Mouse (Mus musculus): ENCODE results near the gene Pfkfb2. TPM values are rescaled to one million over a fixed set of nuclear protein-coding genes. Genes with fewer than 3 reads are reported as not detected.
A peak's percentile ranks its signal among the peaks of the same experiment; 100 is the strongest.
"Not testable (repeated sequence)": the region's sequence is repeated elsewhere in the genome, so short reads cannot be mapped to it uniquely, and the experiment has no call there.

Pfkfb2 gene
- polyA plus RNA-seq, 1 experiment from 2014 or later = 9.5 TPM

DNA sequence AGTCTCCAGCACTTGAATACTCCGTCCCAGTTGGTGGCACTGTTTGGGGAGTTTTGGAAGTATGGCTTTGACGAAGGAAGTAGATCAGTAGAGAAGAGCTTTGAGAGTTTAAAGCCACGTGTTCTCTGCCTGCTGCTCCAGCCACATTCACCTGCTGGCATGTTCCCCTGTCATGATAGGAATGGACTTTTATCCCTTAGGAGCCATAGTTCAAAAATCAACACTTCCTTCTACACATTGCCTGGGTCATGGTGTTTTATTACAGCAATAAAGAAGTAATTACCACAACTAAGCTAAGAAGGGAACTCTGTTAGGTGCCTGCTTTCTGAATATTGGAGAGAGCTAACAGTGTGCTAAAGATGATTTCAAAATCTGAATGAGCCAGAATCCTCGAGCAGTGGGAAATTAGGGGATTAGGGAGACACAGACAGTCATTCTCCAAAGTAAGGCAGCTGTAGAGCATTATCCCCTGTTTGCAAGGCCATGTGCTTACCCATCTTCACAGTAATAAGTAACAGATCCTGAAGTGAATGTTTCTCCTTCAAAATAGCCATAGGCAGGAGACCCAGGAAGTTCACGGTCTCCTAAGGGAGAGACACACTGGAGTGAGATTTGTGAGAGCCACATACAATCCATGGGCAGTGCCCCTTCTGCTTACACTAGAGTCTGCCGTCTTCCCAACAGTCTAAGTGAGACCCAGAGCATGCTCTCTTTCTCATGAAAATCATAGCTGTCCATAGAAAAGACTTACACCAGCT lies 47.2 kb downstream of the Pfkfb2 start:
- ATAC-seq (ENCODE audit: low FRiP score) (no peak), DNase-seq (ENCODE audit: low spot score, missing footprints) (peak; percentile 31)
- Histone ChIP-seq H3K4me2 (no peak overlapping the region), H3K9me3 (ENCODE audit: control insufficient read depth, low read length) (no peaks in the 10 kb centered on the region), H3K36me3 (ENCODE audit: control insufficient read depth, insufficient read depth, low read length) (no peaks in the 10 kb centered on the region), H3K4me1 (ENCODE audit: control insufficient read depth, insufficient read depth, low read length) (no peaks in the 10 kb centered on the region), H3K27ac (ENCODE audit: low read depth, low read length) (no peak overlapping the region), H3K4me3 (ENCODE audit: low read depth, low read length) (no peak overlapping the region), H3K9ac (ENCODE audit: low read length) (no peak overlapping the region), H3K27me3 (ENCODE audit: control insufficient read depth, insufficient read depth, low read length) (no peaks in the 10 kb centered on the region)
- 79% methylated on average over 6 of the region's 6 CpGs for WGBS

DNA sequence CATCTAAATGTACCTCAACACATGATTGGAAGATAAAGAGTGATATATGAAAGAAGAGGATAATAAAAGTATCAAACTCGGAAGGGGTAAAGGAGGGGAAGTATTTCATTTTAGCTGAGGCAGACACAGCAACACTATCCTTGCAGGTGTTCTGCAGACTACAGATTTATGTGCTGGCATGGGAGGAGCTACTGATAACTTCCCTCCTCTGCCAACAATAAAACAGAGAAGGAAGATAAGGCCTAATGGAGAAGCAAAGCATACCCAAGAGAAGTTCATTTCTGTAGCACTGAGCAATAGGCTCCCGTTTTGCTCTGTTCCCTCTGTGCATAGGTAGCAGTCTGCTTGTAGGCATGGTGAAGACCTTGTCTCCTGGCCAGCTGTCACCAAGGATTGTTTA lies 48.0 kb downstream of the Pfkfb2 start:
- H3K9ac ChIP-seq (ENCODE audit: low read length) = no peak overlapping the region
- WGBS = 82% methylated on average over 2 of the region's 2 CpGs
- no peak for ATAC-seq (ENCODE audit: low FRiP score)
- no peaks in the 10 kb centered on the region for H3K9me3 ChIP-seq (ENCODE audit: control insufficient read depth, low read length)
- no peak overlapping the region for H3K4me3 ChIP-seq (ENCODE audit: low read depth, low read length)
- no peak overlapping the region for H3K27ac ChIP-seq (ENCODE audit: low read depth, low read length)
- DNase-seq (ENCODE audit: low spot score, missing footprints) = peak; percentile 17
- H3K4me1 ChIP-seq (ENCODE audit: control insufficient read depth, insufficient read depth, low read length) = no peaks in the 10 kb centered on the region
- H3K27me3 ChIP-seq (ENCODE audit: control insufficient read depth, insufficient read depth, low read length) = no peaks in the 10 kb centered on the region
- no peak overlapping the region for H3K4me2 ChIP-seq
- H3K36me3 ChIP-seq (ENCODE audit: control insufficient read depth, insufficient read depth, low read length) = no peaks in the 10 kb centered on the region

DNA sequence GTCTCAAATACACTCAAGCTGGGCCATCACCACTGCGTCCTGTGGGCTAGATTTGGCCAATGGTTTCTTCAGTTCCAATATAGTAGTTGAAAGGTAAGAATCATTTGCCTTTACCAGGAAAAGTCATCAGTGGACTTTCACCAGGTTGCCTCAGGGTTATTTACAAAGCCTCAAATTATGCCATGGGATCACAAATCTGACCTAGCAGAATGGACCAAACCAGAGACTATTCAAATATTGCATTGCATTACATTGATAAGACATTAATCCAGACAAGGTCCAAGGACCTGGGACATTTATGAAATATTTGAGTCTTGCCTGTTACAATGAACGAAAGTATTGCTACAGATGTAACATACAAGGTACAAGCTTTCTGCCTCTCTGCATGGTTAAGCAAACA lies 50.5 kb downstream of the Pfkfb2 start:
- no peaks in the 10 kb centered on the region for H3K27me3 ChIP-seq (ENCODE audit: control insufficient read depth, insufficient read depth, low read length)
- no peaks in the 10 kb centered on the region for H3K4me1 ChIP-seq (ENCODE audit: control insufficient read depth, insufficient read depth, low read length)
- no peak overlapping the region for H3K27ac ChIP-seq (ENCODE audit: low read depth, low read length)
- DNase-seq (ENCODE audit: low spot score, missing footprints) = peak; percentile 19
- H3K36me3 ChIP-seq (ENCODE audit: control insufficient read depth, insufficient read depth, low read length) = no peaks in the 10 kb centered on the region
- H3K4me2 ChIP-seq = no peak overlapping the region
- no peak overlapping the region for H3K4me3 ChIP-seq (ENCODE audit: low read depth, low read length)
- no peak for ATAC-seq (ENCODE audit: low FRiP score)
- no peaks in the 10 kb centered on the region for H3K9me3 ChIP-seq (ENCODE audit: control insufficient read depth, low read length)
- no peak overlapping the region for H3K9ac ChIP-seq (ENCODE audit: low read length)
- 86% methylated on average over 2 of the region's 2 CpGs for WGBS

DNA sequence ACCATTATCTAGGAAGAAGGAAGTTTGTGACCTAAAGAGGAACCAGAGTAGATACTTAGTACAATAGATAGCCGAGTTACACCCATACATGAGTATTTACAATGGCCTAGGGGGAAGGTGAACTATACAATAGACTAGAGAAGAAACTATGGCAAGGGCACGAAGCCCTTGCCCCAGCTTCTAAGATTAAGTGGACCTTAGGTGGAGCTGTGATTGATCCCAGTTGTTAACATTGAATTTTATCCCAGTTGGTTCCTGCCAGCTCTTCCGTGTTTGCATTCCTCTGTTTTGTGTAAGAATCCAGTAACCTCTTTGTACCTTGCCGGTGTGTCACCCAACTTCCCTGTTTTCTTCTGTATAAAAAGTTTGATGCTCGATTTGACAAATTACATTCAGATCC lies 65.5 kb downstream of the Pfkfb2 start:
- H3K4me1 ChIP-seq (ENCODE audit: control insufficient read depth, insufficient read depth, low read length); DNase-seq (ENCODE audit: low spot score, missing footprints); H3K27me3 ChIP-seq (ENCODE audit: control insufficient read depth, insufficient read depth, low read length); ATAC-seq (ENCODE audit: low FRiP score); H3K9ac ChIP-seq (ENCODE audit: low read length); H3K36me3 ChIP-seq (ENCODE audit: control insufficient read depth, insufficient read depth, low read length); H3K4me2 ChIP-seq; H3K27ac ChIP-seq (ENCODE audit: low read depth, low read length); H3K9me3 ChIP-seq (ENCODE audit: control insufficient read depth, low read length); H3K4me3 ChIP-seq (ENCODE audit: low read depth, low read length): not testable (repeated sequence)
- 87% methylated on average over 5 of the region's 5 CpGs for WGBS

DNA sequence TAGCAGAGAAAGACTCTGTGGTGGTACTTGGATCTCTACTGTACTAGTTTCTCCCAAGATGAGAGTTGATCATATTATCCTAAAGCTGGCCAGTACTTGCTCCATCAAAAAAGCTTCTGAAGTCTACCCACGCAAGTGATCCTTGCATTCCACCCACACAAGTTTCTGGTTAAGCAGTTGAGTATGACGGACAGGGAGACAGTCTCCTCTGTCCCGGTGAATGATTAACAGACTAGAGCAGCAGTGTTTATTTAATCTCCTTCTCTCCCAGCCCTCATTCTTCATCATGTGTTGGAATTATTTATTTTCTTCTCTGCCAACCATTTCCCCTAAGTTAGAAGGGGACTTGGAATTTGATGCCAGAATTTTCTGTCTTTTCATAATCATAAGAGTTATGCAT lies 67.6 kb downstream of the Pfkfb2 start, which contains the start of gene C4bp:
TSS of gene C4bp (minus strand) at position 179 of the 400 bp plus-strand sequence.
- Histone ChIP-seq H3K9me3 (ENCODE audit: control insufficient read depth, low read length) (no peaks in the 10 kb centered on the region), H3K27me3 (ENCODE audit: control insufficient read depth, insufficient read depth, low read length) (no peaks in the 10 kb centered on the region), H3K4me1 (ENCODE audit: control insufficient read depth, insufficient read depth, low read length) (no peaks in the 10 kb centered on the region), H3K4me3 (ENCODE audit: low read depth, low read length) (no peak within 1 kb of the TSS), H3K4me2 (no peak within 1 kb of the TSS), H3K27ac (ENCODE audit: low read depth, low read length) (no peak within 1 kb of the TSS), H3K9ac (ENCODE audit: low read length) (no peak within 1 kb of the TSS), H3K36me3 (ENCODE audit: control insufficient read depth, insufficient read depth, low read length) (no peaks in the 10 kb centered on the region)
- 81% methylated on average over 3 of the region's 3 CpGs for WGBS
- ATAC-seq (ENCODE audit: low FRiP score) (no peak), DNase-seq (ENCODE audit: low spot score, missing footprints) (no peak)

DNA sequence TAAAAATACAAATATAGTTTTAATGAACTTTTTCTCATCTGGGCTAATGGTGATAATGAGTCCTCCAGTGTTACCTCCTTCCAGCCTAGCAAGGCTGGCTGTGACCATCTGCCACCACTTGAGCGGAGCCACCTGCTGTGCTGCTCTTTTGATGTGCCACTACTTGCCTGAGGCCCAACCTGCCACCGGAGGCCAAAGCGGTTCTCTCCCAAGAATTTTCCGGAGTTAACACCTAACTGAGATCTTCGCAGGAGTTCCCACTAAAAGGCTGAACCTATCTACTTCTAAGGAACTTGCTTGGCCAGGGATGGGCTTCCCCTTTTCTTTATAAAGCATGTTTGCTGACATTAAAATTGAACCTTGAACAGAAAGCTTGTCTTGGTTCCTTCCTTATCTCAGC lies 69.4 kb downstream of the Pfkfb2 start:
- not testable (repeated sequence) for DNase-seq (ENCODE audit: low spot score, missing footprints); ATAC-seq (ENCODE audit: low FRiP score)
- WGBS = 49% methylated on average over 5 of the region's 5 CpGs

DNA sequence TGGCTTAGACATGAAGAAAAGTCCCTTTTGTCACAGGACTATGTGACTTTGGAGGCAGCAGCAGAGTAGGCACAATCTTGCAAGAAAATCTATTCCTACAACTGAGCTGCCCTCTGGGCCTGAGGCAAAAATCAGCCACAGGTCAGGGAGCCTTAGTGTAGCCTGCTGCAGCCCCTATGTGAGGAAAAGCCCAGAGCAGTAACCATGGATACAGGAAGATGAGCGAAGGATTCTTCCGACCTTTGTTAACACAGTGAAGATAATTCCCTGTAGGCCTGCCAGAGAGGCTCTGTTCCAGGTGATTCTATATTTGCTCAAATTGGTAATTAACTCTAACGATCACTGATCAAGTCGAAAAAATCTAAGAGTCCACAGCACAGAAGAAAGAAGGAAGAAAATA lies 85.0 kb downstream of the Pfkfb2 start:
- ATAC-seq (ENCODE audit: low FRiP score) (peak; percentile 71; the same call in 1 of the 2 replicates), DNase-seq (ENCODE audit: low spot score, missing footprints) (no peak)
- Histone ChIP-seq H3K4me2 (no peak overlapping the region), H3K36me3 (ENCODE audit: control insufficient read depth, insufficient read depth, low read length) (no peaks in the 10 kb centered on the region), H3K27me3 (ENCODE audit: control insufficient read depth, insufficient read depth, low read length) (no peaks in the 10 kb centered on the region), H3K4me3 (ENCODE audit: low read depth, low read length) (no peak overlapping the region), H3K4me1 (ENCODE audit: control insufficient read depth, insufficient read depth, low read length) (no peaks in the 10 kb centered on the region), H3K27ac (ENCODE audit: low read depth, low read length) (no peak overlapping the region), H3K9ac (ENCODE audit: low read length) (no peak overlapping the region), H3K9me3 (ENCODE audit: control insufficient read depth, low read length) (no peaks in the 10 kb centered on the region)
- 54% methylated on average over 4 of the region's 4 CpGs for WGBS

More for the DNA sequence above, 69.4 kb downstream of the Pfkfb2 start:
- not testable (repeated sequence) for H3K4me2 ChIP-seq; H3K4me3 ChIP-seq (ENCODE audit: low read depth, low read length); H3K36me3 ChIP-seq (ENCODE audit: control insufficient read depth, insufficient read depth, low read length); H3K9ac ChIP-seq (ENCODE audit: low read length); H3K27me3 ChIP-seq (ENCODE audit: control insufficient read depth, insufficient read depth, low read length); H3K9me3 ChIP-seq (ENCODE audit: control insufficient read depth, low read length); H3K4me1 ChIP-seq (ENCODE audit: control insufficient read depth, insufficient read depth, low read length); H3K27ac ChIP-seq (ENCODE audit: low read depth, low read length)

DNA sequence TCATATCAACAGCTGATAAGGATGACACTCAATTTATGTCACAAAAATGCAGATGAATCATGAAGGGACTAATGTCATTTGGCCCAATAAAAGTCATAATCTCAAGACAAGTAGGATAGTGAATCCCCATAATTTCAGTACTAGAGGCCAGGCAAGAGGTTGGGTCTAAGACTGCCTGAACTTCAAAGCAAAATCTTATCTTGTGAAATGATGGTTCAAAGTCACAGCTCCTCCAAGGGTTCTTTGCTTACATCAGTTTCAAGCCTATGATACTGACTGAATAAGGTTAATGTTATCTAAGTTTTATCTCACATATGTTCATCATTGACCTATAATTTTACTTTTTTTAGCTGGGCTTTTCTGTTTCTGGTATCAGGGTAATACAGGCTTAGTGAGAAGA lies 88.1 kb downstream of the Pfkfb2 start:
- Histone ChIP-seq H3K27ac (ENCODE audit: low read depth, low read length) (no peak overlapping the region), H3K36me3 (ENCODE audit: control insufficient read depth, insufficient read depth, low read length) (no peaks in the 10 kb centered on the region), H3K4me3 (ENCODE audit: low read depth, low read length) (no peak overlapping the region), H3K4me1 (ENCODE audit: control insufficient read depth, insufficient read depth, low read length) (no peaks in the 10 kb centered on the region), H3K27me3 (ENCODE audit: control insufficient read depth, insufficient read depth, low read length) (no peaks in the 10 kb centered on the region), H3K4me2 (no peak overlapping the region), H3K9me3 (ENCODE audit: control insufficient read depth, low read length) (no peaks in the 10 kb centered on the region), H3K9ac (ENCODE audit: low read length) (no peak overlapping the region)
- DNase-seq (ENCODE audit: low spot score, missing footprints) (no peak), ATAC-seq (ENCODE audit: low FRiP score) (no peak)
